Mouse (Mus musculus): ENCODE measurements around the gene Fkrp. TPM values are rescaled to one million over a fixed set of nuclear protein-coding genes. Genes with fewer than 3 reads are reported as not detected.

Gene Fkrp
- polyA plus RNA-seq, 1 experiment from 2014 or later, result 50.9 TPM

DNA sequence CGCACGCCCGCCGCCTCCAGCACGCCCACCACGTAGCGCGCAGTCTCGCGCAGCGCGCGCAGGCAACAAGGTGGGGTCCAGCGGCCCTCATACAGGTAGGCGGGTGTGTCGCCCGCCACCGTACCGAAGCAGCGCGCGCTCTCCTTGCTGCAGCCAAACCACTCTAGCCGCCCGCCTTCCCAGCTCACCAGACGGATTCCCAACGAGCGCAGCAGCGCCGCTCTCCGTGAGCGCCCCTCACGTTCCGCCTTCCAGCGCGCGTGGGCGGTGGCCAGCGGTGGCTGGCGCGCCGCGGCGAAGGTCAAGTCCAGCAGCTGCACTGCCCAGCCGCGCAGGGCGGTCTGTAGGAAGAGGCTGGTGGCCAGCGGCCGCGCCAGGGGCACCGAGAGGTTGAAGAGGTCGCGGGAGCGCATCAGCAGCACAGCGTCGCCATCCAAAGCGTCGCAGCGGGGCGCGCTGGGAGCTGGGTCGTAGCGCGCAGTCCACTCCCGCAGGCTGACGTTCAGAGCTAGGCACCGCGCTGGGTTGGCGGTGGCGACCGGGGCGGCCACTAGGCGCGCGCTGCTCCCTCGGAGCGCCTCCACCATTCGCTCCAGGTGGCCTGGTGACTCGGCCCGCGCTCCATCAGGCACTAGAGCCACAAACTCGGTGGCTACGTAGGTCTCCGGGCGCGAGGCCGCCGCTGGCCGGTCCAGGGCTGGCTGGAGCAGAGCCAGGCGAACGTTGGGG, 5.4 kb downstream of the Fkrp start:
- ATAC-seq (ENCODE audit: low FRiP score, low read depth), result peak; percentile 52
- Histone ChIP-seq H3K4me1 (replicated peaks) (peaks cover 62% of the 10 kb centered on the region), H3K4me2 (peak overlapping the region; percentile 83), H3K9ac (peak overlapping the region; percentile 71), H3K36me3 (no peaks in the 10 kb centered on the region; the same call in 1 of the 2 replicates), H3K27me3 (no peaks in the 10 kb centered on the region), H3K27ac (replicated peaks) (peak overlapping the region; percentile 95), H3K4me3 (peak overlapping the region; percentile 56), H3K9me3 (no peaks in the 10 kb centered on the region)
- 6% methylated on average over 90 of the region's 90 CpGs for WGBS

GRCm38 (mm10) chr7:16810399-16810919, 6.1 kb downstream of the Fkrp start:
- 46% methylated on average over 27 of the region's 28 CpGs for WGBS
- Histone ChIP-seq H3K36me3 (no peaks in the 10 kb centered on the region; the same call in 1 of the 2 replicates), H3K27ac (replicated peaks) (peak overlapping the region; percentile 95), H3K27me3 (no peaks in the 10 kb centered on the region), H3K9ac (peak overlapping the region; percentile 71), H3K9me3 (no peaks in the 10 kb centered on the region), H3K4me1 (replicated peaks) (peaks cover 59% of the 10 kb centered on the region), H3K4me2 (peak overlapping the region; percentile 83), H3K4me3 (peak overlapping the region; percentile 56)
- ATAC-seq (ENCODE audit: low FRiP score, low read depth), result no peak; the same call in 1 of the 2 replicates

DNA sequence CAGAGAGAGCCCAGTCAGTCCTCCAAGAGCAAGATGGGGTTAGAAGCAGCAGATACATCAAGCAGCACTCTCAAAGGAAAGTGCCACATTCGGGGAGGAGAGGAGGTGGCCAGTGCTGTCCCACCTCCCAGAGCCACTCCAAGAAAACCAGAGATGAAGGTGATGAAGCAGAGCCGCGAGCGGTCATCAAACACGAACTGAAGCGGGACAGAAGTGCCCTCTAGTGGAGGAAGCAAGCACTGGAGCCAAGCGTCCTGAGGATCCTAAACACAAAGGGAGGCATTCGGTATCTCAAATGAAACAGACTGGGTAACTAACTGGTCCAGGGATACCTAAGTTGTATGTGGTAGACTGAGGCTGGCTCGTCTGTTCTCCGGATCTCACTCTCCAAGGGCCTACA, 6.8 kb downstream of the Fkrp start:
- no peak overlapping the region for H3K4me3 ChIP-seq
- no peak for ATAC-seq (ENCODE audit: low FRiP score, low read depth)
- H3K27ac ChIP-seq (replicated peaks), result peak overlapping the region; percentile 95
- H3K9ac ChIP-seq, result no peak overlapping the region
- peak overlapping the region; percentile 83 for H3K4me2 ChIP-seq
- no peaks in the 10 kb centered on the region for H3K27me3 ChIP-seq
- WGBS, result 20% methylated on average over 10 of the region's 10 CpGs
- no peaks in the 10 kb centered on the region for H3K9me3 ChIP-seq
- no peaks in the 10 kb centered on the region; the same call in 1 of the 2 replicates for H3K36me3 ChIP-seq
- H3K4me1 ChIP-seq (replicated peaks), result peaks cover 52% of the 10 kb centered on the region

- Histone ChIP-seq H3K27me3 (no peaks in the 10 kb centered on the region), H3K4me1 (replicated peaks) (peaks cover 41% of the 10 kb centered on the region), H3K9me3 (no peaks in the 10 kb centered on the region), H3K27ac (replicated peaks) (no peak overlapping the region), H3K9ac (no peak overlapping the region), H3K4me3 (no peak overlapping the region), H3K4me2 (no peak overlapping the region), H3K36me3 (no peaks in the 10 kb centered on the region; the same call in 1 of the 2 replicates)
- ATAC-seq (ENCODE audit: low FRiP score, low read depth), result no peak
- WGBS, result 87% methylated on average over 9 of the region's 9 CpGs
Measured at GRCm38 (mm10) chr7:16808647-16809046, 7.9 kb downstream of the Fkrp start.

- H3K36me3 ChIP-seq, result no peaks in the 10 kb centered on the region; the same call in 1 of the 2 replicates
- no peaks in the 10 kb centered on the region for H3K9me3 ChIP-seq
- H3K9ac ChIP-seq, result no peak overlapping the region
- no peak overlapping the region for H3K4me3 ChIP-seq
- H3K4me2 ChIP-seq, result no peak overlapping the region
- peaks cover 34% of the 10 kb centered on the region for H3K4me1 ChIP-seq (replicated peaks)
- 86% methylated on average over 9 of the region's 9 CpGs for WGBS
- H3K27me3 ChIP-seq, result no peaks in the 10 kb centered on the region
- no peak for ATAC-seq (ENCODE audit: low FRiP score, low read depth)
- no peak overlapping the region for H3K27ac ChIP-seq (replicated peaks)
Measured at GRCm38 (mm10) chr7:16807936-16808335, 8.6 kb downstream of the Fkrp start.

GRCm38 (mm10) chr7:16804409-16805028, 12.0 kb downstream of the Fkrp start:
- WGBS, result 30% methylated on average over 8 of the region's 8 CpGs
- ATAC-seq (ENCODE audit: low FRiP score, low read depth), result peak; percentile 18; the same call in 1 of the 2 replicates

DNA sequence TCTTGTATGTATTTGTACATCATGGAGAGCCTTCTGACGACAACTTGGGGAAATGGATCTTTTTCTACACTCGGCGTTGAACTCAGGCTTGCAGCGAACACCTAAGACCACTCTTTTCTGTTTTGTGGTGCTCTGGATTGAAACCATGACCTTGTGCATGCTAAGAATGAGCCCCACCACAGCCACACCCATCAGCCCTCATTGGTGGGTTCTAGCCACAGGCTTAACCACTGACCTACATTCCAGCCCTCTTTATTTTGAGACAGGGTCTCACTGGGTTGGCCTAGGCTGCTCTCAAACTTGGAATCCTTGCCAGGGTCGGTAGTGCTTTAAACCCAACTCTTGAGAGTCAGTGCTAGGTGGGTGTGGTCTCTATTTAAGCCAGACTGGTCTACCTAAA, 21.6 kb downstream of the Fkrp start:
- Histone ChIP-seq H3K4me1 (replicated peaks) (no peaks in the 10 kb centered on the region), H3K27ac (replicated peaks) (no peak overlapping the region), H3K9ac (no peak overlapping the region), H3K27me3 (no peaks in the 10 kb centered on the region), H3K36me3 (no peaks in the 10 kb centered on the region), H3K4me3 (no peak overlapping the region), H3K9me3 (no peaks in the 10 kb centered on the region), H3K4me2 (no peak overlapping the region)
- no peak for ATAC-seq (ENCODE audit: low FRiP score, low read depth)
- WGBS, result 94% methylated on average over 5 of the region's 5 CpGs

More at GRCm38 (mm10) chr7:16804409-16805028, 12.0 kb downstream of the Fkrp start:
- Histone ChIP-seq H3K9me3 (no peaks in the 10 kb centered on the region), H3K4me3 (no peak overlapping the region), H3K36me3 (no peaks in the 10 kb centered on the region; the same call in 1 of the 2 replicates), H3K4me2 (no peak overlapping the region), H3K9ac (no peak overlapping the region), H3K4me1 (replicated peaks) (peaks cover 1% of the 10 kb centered on the region; the same call in 1 of the 2 replicates), H3K27ac (replicated peaks) (no peak overlapping the region), H3K27me3 (no peaks in the 10 kb centered on the region)

DNA sequence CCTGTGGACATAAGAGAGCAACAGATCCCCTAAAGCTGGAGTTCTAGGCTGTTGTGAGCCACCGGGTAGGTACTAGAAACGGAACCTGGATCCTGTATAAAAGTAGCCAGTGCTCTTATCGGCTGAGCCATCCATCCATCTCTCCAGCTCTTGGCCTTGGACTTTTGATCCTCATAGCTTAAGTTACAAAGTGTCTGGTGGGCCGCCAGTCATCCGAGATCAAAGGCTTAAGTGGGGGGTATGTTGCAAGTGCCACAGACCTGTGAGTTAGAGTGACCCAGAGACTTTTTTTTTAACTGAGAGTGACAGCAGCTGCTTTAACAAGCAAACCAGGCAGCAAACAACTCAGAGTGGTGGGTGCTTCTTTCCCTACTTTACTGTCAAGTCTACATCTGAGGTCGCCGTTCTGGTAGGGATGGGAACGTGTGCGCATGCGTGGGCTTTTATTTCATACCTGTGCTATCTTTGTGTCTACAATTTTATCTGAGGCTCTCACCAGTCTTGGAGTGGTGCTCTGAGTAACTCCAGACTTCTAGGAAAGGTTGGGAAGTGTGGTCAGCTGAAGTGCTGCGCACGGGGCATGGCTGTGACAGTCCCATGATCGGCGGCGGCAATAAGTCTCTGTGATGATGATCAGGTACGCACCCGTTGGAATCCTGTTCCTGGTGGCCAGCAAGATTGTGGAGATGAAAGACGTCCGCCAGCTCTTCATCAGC, 23.4 kb downstream of the Fkrp start:
- Histone ChIP-seq H3K4me3 (no peak overlapping the region), H3K9ac (no peak overlapping the region), H3K36me3 (no peaks in the 10 kb centered on the region), H3K27ac (replicated peaks) (no peak overlapping the region), H3K27me3 (no peaks in the 10 kb centered on the region), H3K9me3 (no peaks in the 10 kb centered on the region), H3K4me1 (replicated peaks) (no peaks in the 10 kb centered on the region), H3K4me2 (no peak overlapping the region)
- no peak for ATAC-seq (ENCODE audit: low FRiP score, low read depth)
- WGBS, result 94% methylated on average over 19 of the region's 19 CpGs

- no peaks in the 10 kb centered on the region for H3K36me3 ChIP-seq
- ATAC-seq (ENCODE audit: low FRiP score, low read depth), result no peak
- WGBS, result 84% methylated on average over 5 of the region's 5 CpGs
- no peak overlapping the region for H3K27ac ChIP-seq (replicated peaks)
- H3K9ac ChIP-seq, result no peak overlapping the region
- H3K9me3 ChIP-seq, result no peaks in the 10 kb centered on the region
- H3K4me2 ChIP-seq, result no peak overlapping the region
- H3K27me3 ChIP-seq, result no peaks in the 10 kb centered on the region
- no peaks in the 10 kb centered on the region for H3K4me1 ChIP-seq (replicated peaks)
- H3K4me3 ChIP-seq, result no peak overlapping the region
Measured at GRCm38 (mm10) chr7:16792316-16792715, 24.2 kb downstream of the Fkrp start.

GRCm38 (mm10) chr7:16785541-16786083, 30.9 kb downstream of the Fkrp start:
- H3K4me3 ChIP-seq, result no peak overlapping the region
- no peaks in the 10 kb centered on the region for H3K9me3 ChIP-seq
- no peak overlapping the region for H3K4me2 ChIP-seq
- H3K27ac ChIP-seq (replicated peaks), result no peak overlapping the region
- no peaks in the 10 kb centered on the region for H3K36me3 ChIP-seq
- H3K4me1 ChIP-seq (replicated peaks), result peaks cover 36% of the 10 kb centered on the region
- no peaks in the 10 kb centered on the region for H3K27me3 ChIP-seq
- 86% methylated on average over 8 of the region's 8 CpGs for WGBS
- ATAC-seq (ENCODE audit: low FRiP score, low read depth), result no peak
- no peak overlapping the region for H3K9ac ChIP-seq

- no peak overlapping the region for H3K4me3 ChIP-seq
- H3K27ac ChIP-seq (replicated peaks), result no peak overlapping the region
- no peak overlapping the region for H3K9ac ChIP-seq
- peaks cover 37% of the 10 kb centered on the region for H3K4me1 ChIP-seq (replicated peaks)
- H3K36me3 ChIP-seq, result no peaks in the 10 kb centered on the region
- H3K9me3 ChIP-seq, result no peaks in the 10 kb centered on the region
- 59% methylated on average over 10 of the region's 10 CpGs for WGBS
- H3K4me2 ChIP-seq, result peak overlapping the region; percentile 99; the same call in 1 of the 2 replicates
- H3K27me3 ChIP-seq, result no peaks in the 10 kb centered on the region
- ATAC-seq (ENCODE audit: low FRiP score, low read depth), result no peak
Measured at GRCm38 (mm10) chr7:16784498-16784976, 32.0 kb downstream of the Fkrp start.

All from hindbrain, embryonic 15.5 days (tissue).